Mouse (Mus musculus) left cerebral cortex, adult 2 months (tissue): ENCODE data around the gene Mief2. TPM values are rescaled to one million over a fixed set of nuclear protein-coding genes. Genes with fewer than 3 reads are reported as not detected.

Experiments used
- DNase-seq, 2 experiments: peaks; one replicate each; pipeline ENCODE4 v3.0.0; 2021 to 2022; ENCODE audit warnings: low spot score in 2 of 2, mixed read lengths in 1 of 2; ENCODE audit errors: extremely low spot score in 1 of 2
- H3K27ac ChIP-seq: fragments of 200-600 bp; 2 replicates; pipeline ENCODE4 v1.8.1; 2022
- H3K4me3 ChIP-seq: fragments of 200-600 bp; 2 replicates; pipeline ENCODE4 v1.8.1; 2022
- CTCF ChIP-seq: fragments of 200-600 bp; IDR thresholded peaks from 2 replicates; pipeline ENCODE4 v1.8.1; 2022; ENCODE audit warnings: antibody characterized with exemption, mild to moderate bottlenecking, moderate library complexity
- intact Hi-C: fragments of 180-260 bp; cut with DNase I; formaldehyde crosslinking; loops from one replicate; pipeline ENCODE4 v1.15.1; 2025
- total RNA-seq, 2 experiments: library from RNA; stranded (reverse); gene quantifications; 2 replicates each; pipeline ENCODE4 v1.2.3; 2021

Mief2 gene
- total RNA-seq, 2 experiments from 2014 or later, result 17.9 to 20.8 TPM

DNA sequence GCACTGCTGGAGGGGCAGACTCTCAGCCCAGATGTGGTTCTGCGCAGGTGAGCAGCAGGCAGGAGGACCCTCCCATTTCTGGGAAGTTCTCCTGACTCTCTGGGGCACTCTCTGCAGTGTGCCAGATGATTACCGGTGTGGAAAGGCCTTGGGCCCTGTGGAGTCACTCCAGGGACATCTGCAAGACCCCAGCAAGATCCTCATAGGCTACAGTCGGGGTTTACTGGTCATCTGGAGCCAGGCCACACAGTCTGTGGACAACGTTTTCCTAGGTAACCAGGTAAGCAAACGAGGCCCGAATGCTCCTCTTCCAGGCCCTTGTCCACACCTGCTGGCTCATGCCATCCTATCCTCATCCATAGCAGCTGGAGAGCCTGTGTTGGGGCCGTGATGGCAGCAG, 22.1 kb upstream of the Mief2 start:
- Histone ChIP-seq H3K4me3 (no peak overlapping the region), H3K27ac (peak overlapping the region; percentile 55; the same call in 1 of the 2 replicates)
- intact Hi-C loops, result no loop called here
- peak in 1 of 2 experiments; percentile 9 for DNase-seq
- TF ChIP-seq CTCF, result no peak

DNA sequence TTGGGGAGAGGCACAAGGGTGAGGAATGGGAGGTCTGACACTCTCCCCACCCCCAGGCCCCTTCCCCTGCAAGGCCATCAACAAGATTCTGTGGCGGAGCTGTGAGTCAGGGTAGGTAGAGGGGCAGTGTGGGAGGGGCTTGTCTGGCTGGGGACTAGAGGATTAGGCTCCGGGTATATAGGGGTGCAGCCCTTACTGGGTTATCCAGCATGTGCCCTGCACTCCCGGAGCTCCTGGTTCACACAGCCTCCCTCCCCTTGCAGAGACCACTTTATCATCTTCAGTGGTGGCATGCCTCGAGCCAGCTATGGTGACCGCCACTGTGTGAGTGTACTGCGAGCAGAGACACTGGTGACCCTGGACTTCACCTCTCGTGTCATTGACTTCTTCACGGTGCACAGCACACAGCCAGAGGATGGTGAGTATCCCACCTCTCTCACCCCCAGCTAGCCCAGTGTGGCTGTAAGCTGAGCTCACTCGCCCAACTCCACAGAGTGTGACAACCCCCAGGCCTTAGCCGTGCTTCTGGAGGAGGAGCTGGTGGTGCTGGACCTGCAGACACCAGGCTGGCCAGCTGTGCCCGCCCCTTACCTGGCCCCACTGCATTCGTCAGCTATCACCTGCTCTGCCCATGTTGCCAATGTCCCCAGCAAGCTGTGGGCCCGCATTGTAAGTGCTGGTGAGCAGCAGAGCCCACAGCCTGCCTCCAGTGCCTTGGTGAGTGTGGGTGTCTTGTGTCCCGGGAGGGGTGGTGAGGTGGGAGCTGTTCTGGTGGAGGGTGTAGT, 21.3 kb upstream of the Mief2 start:
- intact Hi-C loops, result no loop called here
- Histone ChIP-seq H3K4me3 (no peak overlapping the region), H3K27ac (peak overlapping the region; percentile 55)
- TF ChIP-seq CTCF, result no peak
- DNase-seq, result peak in 1 of 2 experiments; percentile 18

DNA sequence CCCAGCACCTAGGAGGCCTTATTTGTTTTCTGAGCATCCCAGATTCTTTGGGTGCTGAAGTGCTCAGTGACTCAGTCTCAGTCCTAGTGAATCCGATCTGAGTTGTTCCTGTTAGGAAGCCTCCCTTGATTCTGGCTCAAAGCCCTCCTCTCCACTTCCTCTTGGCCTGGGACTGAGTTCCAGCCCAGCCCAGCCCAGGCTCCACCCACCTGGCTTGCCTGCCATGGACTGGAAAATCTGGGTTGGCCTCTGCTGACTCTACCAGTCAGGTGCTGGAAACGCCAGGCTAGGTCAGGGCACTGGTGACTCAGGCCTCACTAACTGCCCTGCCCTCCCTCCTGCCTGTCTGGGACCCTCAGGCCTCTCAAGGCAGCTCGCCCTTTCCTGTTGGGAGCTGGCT, 20.5 kb upstream of the Mief2 start:
- no peak for TF ChIP-seq CTCF
- Histone ChIP-seq H3K4me3 (no peak overlapping the region), H3K27ac (peak overlapping the region; percentile 58; the same call in 1 of the 2 replicates)
- intact Hi-C loops, result no loop called here
- peak in 1 of 2 experiments; percentile 31 for DNase-seq

DNA sequence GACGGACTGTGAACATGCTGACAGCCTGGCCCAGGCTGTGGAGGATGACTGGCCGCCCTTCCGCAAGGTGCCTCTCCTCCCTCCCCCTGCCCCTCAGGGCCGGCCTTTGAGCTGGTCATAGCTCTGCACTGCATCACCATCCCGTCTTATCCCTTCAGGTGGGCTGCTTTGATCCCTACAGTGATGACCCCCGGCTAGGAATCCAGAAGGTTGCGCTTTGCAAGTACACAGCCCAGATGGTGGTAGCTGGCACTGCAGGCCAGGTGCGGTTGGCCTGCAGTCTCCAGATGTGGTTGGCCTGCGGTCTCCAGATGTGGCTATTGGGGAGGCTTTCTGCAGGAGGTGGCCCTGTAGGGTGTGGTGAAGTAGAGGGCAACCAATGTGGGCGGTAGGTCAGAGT, 19.6 kb upstream of the Mief2 start:
- Histone ChIP-seq H3K27ac (no peak overlapping the region), H3K4me3 (no peak overlapping the region)
- intact Hi-C loops, result no loop called here
- TF ChIP-seq CTCF, result no peak
- DNase-seq, result peak in 1 of 2 experiments; percentile 9

DNA sequence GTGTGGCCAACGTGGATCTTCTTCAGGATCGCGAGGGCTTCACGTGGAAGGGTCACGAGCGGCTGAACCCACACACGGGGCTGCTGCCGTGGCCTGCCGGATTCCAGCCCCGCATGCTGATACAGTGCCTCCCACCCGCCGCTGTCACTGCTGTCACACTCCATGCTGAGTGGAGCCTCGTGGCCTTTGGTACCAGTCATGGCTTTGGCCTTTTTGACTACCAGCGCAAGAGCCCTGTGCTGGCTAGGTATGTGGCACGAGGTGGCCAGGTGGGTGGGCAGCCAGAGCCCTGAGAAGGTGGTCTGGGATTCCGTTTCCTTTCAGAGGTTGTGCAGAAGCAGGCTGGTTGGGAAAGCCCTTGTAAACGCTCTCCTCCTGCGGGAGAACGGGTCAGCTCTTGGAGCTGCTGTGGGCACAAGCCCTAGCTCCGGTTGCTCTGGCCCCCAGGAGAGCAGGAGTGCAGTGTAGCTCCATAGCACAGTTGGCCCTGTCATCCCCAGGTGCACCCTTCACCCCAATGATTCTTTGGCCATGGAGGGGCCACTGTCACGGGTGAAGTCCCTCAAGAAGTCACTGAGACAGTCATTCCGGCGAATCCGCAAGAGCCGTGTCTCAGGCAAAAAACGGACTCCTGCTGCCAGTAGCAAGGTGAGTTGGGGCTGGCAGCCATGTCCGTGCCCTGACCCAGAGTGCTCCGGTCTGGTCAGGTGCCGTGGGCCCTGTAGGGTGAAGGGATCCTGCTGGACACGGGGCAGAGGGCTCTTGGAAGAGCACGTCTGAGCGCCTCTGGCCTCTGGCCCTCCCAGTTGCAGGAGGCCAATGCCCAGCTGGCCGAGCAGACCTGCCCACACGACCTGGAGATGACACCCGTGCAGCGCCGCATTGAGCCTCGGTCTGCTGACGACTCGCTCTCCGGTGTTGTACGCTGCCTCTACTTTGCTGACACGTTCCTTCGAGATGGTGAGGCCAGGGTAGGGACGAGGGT, 18.4 kb upstream of the Mief2 start:
- intact Hi-C loops, result no loop called here
- DNase-seq, result peak in 1 of 2 experiments; percentile 8
- TF ChIP-seq CTCF, result no peak
- Histone ChIP-seq H3K4me3 (no peak overlapping the region), H3K27ac (no peak overlapping the region)

DNA sequence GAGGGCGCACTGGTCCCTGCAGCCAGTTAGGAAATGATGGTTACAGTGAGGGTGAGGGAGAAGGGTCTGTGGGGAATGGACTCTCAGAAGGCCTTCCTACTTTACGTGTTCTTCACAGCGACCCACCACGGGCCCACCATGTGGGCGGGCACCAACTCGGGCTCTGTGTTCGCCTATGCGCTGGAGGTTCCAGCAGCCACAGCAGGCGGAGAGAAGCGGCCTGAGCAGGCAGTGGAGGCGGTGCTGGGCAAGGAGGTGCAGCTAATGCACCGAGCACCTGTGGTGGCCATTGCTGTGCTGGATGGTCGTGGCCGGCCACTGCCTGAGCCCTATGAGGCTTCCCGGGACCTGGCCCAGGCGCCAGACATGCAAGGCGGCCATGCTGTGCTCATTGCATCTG, 17.0 kb upstream of the Mief2 start:
- intact Hi-C loops, result no loop called here
- no peak for DNase-seq
- H3K4me3 ChIP-seq, result no peak overlapping the region
- no peak for TF ChIP-seq CTCF
- no peak overlapping the region for H3K27ac ChIP-seq

DNA sequence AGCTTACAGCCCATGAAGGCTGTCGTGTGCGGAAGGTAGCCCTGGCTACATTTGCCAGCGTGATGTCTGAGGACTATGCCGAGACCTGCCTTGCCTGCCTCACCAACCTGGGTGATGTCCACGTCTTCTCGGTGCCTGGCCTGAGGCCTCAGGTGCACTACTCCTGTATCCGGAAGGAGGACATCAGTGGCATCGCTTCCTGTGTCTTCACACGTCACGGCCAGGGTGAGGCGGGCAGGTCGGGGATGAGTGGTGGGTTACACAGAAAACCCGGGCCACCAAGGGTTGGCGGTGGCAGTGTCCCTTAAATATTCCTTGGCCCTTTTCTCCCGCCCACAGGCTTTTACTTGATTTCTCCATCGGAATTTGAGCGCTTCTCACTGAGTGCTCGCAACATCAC, 16.2 kb upstream of the Mief2 start:
- no peak for TF ChIP-seq CTCF
- no peak for DNase-seq
- intact Hi-C loops, result no loop called here
- H3K4me3 ChIP-seq, result no peak overlapping the region
- H3K27ac ChIP-seq, result no peak overlapping the region

DNA sequence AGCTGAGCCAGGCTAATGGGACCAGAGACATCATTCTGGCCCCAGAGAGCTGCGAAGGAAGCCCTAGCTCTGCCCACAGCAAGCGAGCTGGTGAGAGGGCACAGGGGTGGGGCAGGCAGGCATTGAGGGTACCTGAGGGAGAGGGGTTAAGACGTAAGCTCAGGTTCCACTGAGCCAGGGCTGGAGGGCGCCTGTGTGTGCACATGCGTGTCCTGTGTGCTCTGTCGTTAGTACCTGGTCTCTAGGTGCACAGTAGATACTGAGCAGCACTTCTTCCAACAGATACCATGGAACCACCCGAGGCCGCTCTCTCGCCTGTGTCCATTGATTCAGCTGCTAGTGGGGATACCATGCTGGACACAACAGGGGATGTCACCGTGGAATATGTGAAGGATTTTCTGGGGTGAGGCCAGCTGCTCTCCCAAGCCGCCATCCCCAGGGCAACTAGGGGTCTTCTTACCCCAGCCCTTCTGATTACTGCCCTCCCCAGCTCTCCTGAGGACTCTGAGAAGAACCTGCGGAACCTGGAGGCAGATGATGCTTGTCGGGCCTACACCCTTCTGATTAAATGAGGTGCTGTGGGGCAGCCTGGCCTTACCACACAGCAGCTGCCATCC, 15.5 kb upstream of the Mief2 start:
- intact Hi-C loops, result no loop called here
- TF ChIP-seq CTCF, result no peak
- no peak for DNase-seq
- no peak overlapping the region for H3K4me3 ChIP-seq
- H3K27ac ChIP-seq, result no peak overlapping the region

DNA sequence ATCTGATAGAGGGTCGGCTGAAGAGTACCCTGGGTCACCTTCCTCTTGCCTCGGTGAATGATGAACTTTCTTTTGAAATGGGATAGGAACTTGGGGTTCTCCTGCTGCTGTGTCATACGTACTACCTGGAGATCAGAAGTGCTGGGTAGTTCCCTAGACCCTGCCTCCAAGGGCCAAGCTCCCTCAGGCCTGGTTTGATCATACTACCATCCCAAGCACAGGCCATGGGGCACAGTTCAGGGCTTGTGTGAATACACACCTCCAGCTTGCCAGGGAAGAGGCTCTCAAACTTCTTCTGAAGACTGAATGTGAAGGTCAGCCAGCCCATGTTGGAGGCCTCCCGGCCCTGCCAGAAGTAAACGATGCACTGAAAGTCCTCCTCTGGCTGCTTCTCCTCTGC, 12.4 kb upstream of the Mief2 start:
- intact Hi-C loops, result no loop called here
- DNase-seq, result no peak
- no peak overlapping the region for H3K27ac ChIP-seq
- no peak for TF ChIP-seq CTCF
- H3K4me3 ChIP-seq, result no peak overlapping the region

DNA sequence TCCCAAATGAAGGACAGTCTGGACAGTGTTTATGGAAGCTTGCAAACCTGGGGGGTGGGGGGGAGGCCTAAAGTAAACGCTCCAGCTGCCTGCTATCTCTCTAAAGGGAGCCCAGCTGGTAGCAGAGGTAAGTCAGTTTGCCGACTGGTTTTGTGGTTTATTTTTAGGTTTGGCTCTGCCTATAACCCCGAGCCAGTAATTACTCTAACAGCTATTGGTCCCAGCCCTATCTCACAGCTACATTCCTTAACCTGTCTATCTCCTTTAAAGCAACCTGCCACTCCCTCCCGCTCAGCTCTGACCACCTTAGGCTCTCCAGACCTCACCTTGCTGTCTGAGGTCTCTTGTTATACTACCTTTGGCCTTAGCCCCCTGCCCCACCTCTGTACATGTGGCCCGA, 8.9 kb upstream of the Mief2 start:
- Histone ChIP-seq H3K4me3 (no peak overlapping the region), H3K27ac (no peak overlapping the region)
- intact Hi-C loops, result no loop called here
- no peak for DNase-seq
- TF ChIP-seq CTCF, result no peak

DNA sequence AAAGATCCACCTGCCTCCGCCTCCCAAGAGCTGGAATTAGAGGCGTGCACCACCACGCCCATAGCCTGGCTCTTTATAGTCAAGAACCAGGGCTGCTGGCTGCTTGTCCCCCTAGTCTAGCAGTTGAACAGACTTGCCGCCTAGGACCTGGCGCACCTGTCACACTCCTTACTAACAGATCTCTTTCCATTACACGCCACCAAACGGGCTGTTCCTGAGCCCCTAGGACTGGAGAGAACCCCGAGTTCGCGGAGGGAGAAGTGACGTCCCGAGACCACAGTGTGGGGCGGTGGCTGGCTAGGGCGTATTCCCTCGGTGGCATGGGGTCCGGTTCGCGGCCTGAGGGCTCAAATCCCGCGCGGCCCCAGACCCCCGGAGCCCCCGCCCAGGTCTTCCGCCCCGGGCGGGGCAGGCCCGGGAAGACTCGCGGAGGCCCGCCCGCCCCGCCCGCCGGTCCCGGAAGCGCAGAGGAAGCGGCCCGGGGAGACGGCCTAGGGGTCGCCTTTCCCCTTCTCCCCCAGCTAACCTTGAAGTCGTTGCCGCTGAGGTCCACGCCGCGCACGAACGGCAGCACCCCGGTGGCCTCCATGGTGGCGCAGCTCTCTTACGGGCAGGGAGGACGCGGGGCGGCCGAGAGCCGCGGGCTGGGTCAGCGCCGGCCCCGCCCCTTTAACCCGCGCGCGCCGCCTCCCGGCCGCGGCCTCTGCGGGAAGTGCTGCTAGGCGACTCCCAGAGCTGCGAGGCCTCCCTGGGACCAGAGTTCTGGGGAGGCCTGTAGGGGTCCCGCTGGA, 1.4 kb upstream of the Mief2 start, which contains the start of gene Flii:
Flii (minus strand) TSS at position 663 of the 791 bp plus-strand sequence.
- Histone ChIP-seq H3K27ac (peak within 1 kb of the TSS; percentile 82), H3K4me3 (peak within 1 kb of the TSS; percentile 87)
- intact Hi-C loops, result no loop called here
- peak; percentile 78 to 84 for DNase-seq
- TF ChIP-seq CTCF, result peak; percentile 70
